Mouse (Mus musculus): ENCODE data around the gene Misp.
A peak's percentile ranks its signal among the peaks of the same experiment; 100 is the strongest.

The Misp gene

GRCm38 (mm10) chr10:79824413-79824812 is 3.6 kb downstream of the Misp start:
- no peak for DNase-seq

GRCm38 (mm10) chr10:79831583-79831982 is 10.8 kb downstream of the Misp start:
- no peak for DNase-seq

GRCm38 (mm10) chr10:79832026-79832785 is 11.4 kb downstream of the Misp start:
- no peak for DNase-seq

- no peak for DNase-seq
These were observed 12.0 kb downstream of the Misp start for GRCm38 (mm10) chr10:79832786-79833181.

- peak; percentile 78 to 85 for DNase-seq
These were observed 14.1 kb downstream of the Misp start for GRCm38 (mm10) chr10:79834769-79835398.

GRCm38 (mm10) chr10:79836918-79837317 is 16.1 kb downstream of the Misp start:
- no peak for DNase-seq

- DNase-seq, result no peak
These were observed 17.4 kb downstream of the Misp start for GRCm38 (mm10) chr10:79838151-79838550.

GRCm38 (mm10) chr10:79840091-79840490 is 19.3 kb downstream of the Misp start:
- DNase-seq, result no peak

- peak; percentile 60 to 66 for DNase-seq
These were observed 20.1 kb downstream of the Misp start for GRCm38 (mm10) chr10:79840644-79841551.

GRCm38 (mm10) chr10:79842322-79842721 is 21.5 kb downstream of the Misp start:
- no peak for DNase-seq

GRCm38 (mm10) chr10:79843476-79843875 is 22.7 kb downstream of the Misp start:
- no peak for DNase-seq

GRCm38 (mm10) chr10:79846553-79846952 is 25.8 kb downstream of the Misp start:
- no peak for DNase-seq

- no peak for DNase-seq
These were observed 29.3 kb downstream of the Misp start for GRCm38 (mm10) chr10:79849941-79850628.

GRCm38 (mm10) chr10:79851653-79852052 is 30.9 kb downstream of the Misp start:
- no peak for DNase-seq

GRCm38 (mm10) chr10:79852107-79852789 is 31.5 kb downstream of the Misp start:
- no peak for DNase-seq

- DNase-seq, result no peak
These were observed 32.0 kb downstream of the Misp start for GRCm38 (mm10) chr10:79852827-79853226.

- peak; percentile 76 to 84 for DNase-seq
These were observed 32.6 kb downstream of the Misp start for GRCm38 (mm10) chr10:79853392-79853791.

GRCm38 (mm10) chr10:79853860-79854795 is 33.3 kb downstream of the Misp start, which contains the start of gene Ptbp1:
Gene Ptbp1 (plus strand): TSS chr10:79854427.
- DNase-seq, result peak; percentile 99

GRCm38 (mm10) chr10:79854801-79855541 is 34.2 kb downstream of the Misp start:
- peak; percentile 51 to 79 for DNase-seq

GRCm38 (mm10) chr10:79855558-79856184 is 34.9 kb downstream of the Misp start:
- peak in 1 of 2 experiments; percentile 48 for DNase-seq

All from cerebellum, adult 18-20 months (tissue).